Mouse (Mus musculus) ES-E14 (cell line): ENCODE results near the gene Spns2. TPM values are rescaled to one million over a fixed set of nuclear protein-coding genes. Genes with fewer than 3 reads are reported as not detected.
A peak's percentile ranks its signal among the peaks of the same experiment; 100 is the strongest.

Source experiments
- DNase-seq: peaks from one replicate; pipeline ENCODE4 v3.0.0-alpha.2; 2013; ENCODE audit warnings: low read depth, low spot score
- H3K27ac ChIP-seq: 2 replicates; pipeline ENCODE4 v1.5.1; 2012; ENCODE audit warnings: low read depth, mild to moderate bottlenecking, low read length, moderate library complexity, mixed read lengths; ENCODE audit not compliant: poor library complexity, insufficient read depth, severe bottlenecking
- H3K36me3 ChIP-seq: 2 replicates; pipeline ENCODE4 v1.6.1; 2012; ENCODE audit warnings: mild to moderate bottlenecking, low read length, moderate library complexity, mixed read lengths; ENCODE audit not compliant: control insufficient read depth, poor library complexity, insufficient read depth, severe bottlenecking
- H3K4me1 ChIP-seq, 2 experiments: fragments of 150-350 bp in 1 of 2; sonication (generic) in 1 of 2; 2 replicates each; pipeline ENCODE4 v1.6.1; 2012; ENCODE audit warnings: low read length in 2 of 2, mild to moderate bottlenecking in 1 of 2, mixed read lengths in 1 of 2; ENCODE audit not compliant: control insufficient read depth in 2 of 2, insufficient read depth in 2 of 2, poor library complexity in 1 of 2
- H3K4me3 ChIP-seq, 2 experiments: fragments of 150-350 bp in 1 of 2; sonication (generic) in 1 of 2; 2 replicates each; pipeline ENCODE4 v1.5.1; 2012; ENCODE audit warnings: low read length in 2 of 2, low read depth in 1 of 2, mild to moderate bottlenecking in 1 of 2, mixed read lengths in 1 of 2; ENCODE audit not compliant: insufficient read depth in 1 of 2, poor library complexity in 1 of 2, severe bottlenecking in 1 of 2
- H3K9ac ChIP-seq: 2 replicates; pipeline ENCODE4 v1.6.1; 2012; ENCODE audit warnings: low read depth, mild to moderate bottlenecking, low read length, mixed read lengths; ENCODE audit not compliant: poor library complexity, insufficient read depth, severe bottlenecking
- H3K9me3 ChIP-seq: fragments of 150-350 bp; sonication (generic); 2 replicates; pipeline ENCODE4 v1.6.1; 2012; ENCODE audit warnings: low read depth, mild to moderate bottlenecking, low read length; ENCODE audit not compliant: control insufficient read depth, insufficient read depth
- CHD2 ChIP-seq: IDR thresholded peaks from 2 replicates; pipeline ENCODE4 v1.6.1; 2014; ENCODE audit warnings: mild to moderate bottlenecking, low read depth, low read length, inconsistent platforms
- HCFC1 ChIP-seq: IDR thresholded peaks from 2 replicates; pipeline ENCODE4 v1.6.1; 2012; ENCODE audit warnings: low read length, inconsistent platforms, borderline replicate concordance; ENCODE audit not compliant: insufficient read depth
- MAFK ChIP-seq: IDR thresholded peaks from 2 replicates; pipeline ENCODE4 v1.6.1; 2014; ENCODE audit warnings: mild to moderate bottlenecking, low read depth, low read length, inconsistent platforms; ENCODE audit not compliant: insufficient read depth
- ZC3H11A ChIP-seq: IDR thresholded peaks from 2 replicates; pipeline ENCODE4 v1.6.1; 2012; ENCODE audit warnings: low read depth, mild to moderate bottlenecking, inconsistent platforms, low read length, borderline replicate concordance
- ZNF384 ChIP-seq: IDR thresholded peaks from 2 replicates; pipeline ENCODE4 v1.6.1; 2012; ENCODE audit warnings: low read depth, low read length, inconsistent platforms
- in situ Hi-C, 2 experiments: fragments of 600-800 bp; cut with MboI; formaldehyde crosslinking; loops; one replicate each; pipeline ENCODE4 v1.15.1; 2025; ENCODE audit warnings: low sequenced_read_pairs in 2 of 2, inconsistent platforms in 1 of 2; ENCODE audit not compliant: unreplicated experiment in 2 of 2
- total RNA-seq: library from RNA; depleted of rRNA; stranded (reverse); fragments of 300-350 nt; gene quantifications from 2 replicates; pipeline ENCODE4 v1.2.3, GENCODE M21; 2012

Gene Spns2
- total RNA-seq, 1 experiment, result 2.4 TPM

DNA sequence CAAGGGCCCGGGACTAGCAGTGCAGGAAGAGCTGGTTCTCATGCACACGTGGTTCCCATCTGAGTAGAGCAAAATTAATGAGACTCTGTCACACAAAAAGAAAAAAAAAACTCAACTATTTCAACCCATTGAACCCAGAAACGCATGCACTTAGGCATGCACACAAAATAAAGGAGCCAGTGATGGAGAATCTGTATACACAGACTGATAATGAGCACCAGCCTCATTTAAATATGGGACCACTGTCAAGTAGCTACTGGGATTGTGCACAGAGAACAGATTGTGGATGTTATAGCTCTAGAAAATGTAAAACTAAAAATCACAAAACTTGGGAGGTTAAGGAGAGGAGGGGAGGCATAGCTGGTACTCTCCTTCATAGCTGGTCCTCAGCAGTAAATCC lies 25.3 kb upstream of the Spns2 start:
- Histone ChIP-seq H3K4me3 (no peak overlapping the region), H3K27ac (no peak overlapping the region), H3K4me1 (no peaks in the 10 kb centered on the region; a peak in 1 of 4 replicates), H3K9ac (no peak overlapping the region), H3K36me3 (no peaks in the 10 kb centered on the region), H3K9me3 (no peaks in the 10 kb centered on the region)
- no peak for DNase-seq
- in situ Hi-C loops, result no loop called here
- no peak for TF ChIP-seq MAFK
- no peak for TF ChIP-seq CHD2
- no peak for TF ChIP-seq HCFC1
- no peak for TF ChIP-seq ZNF384

DNA sequence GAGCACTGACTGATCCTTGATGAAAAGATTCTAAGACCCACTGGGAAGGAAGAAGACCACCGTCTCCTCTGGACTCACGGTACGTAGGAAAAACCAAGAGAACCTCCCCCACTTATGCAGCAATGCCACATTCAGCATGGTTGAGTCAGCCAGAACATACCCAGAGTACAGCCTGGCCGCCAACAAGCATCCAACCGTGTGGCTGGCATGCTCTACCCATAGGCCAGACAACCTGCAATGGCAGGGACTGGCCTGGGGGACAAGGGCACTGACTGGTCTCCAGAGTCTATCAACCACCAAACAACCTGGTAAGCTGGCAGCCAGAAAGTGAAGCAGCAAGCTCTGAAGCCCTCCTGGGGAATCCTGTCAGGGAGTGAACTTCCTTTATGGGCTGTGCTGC lies 18.9 kb upstream of the Spns2 start:
- no peak for DNase-seq
- H3K36me3 ChIP-seq, result no peaks in the 10 kb centered on the region
- H3K4me3 ChIP-seq, result no peak overlapping the region
- no peak overlapping the region for H3K27ac ChIP-seq
- no peaks in the 10 kb centered on the region for H3K4me1 ChIP-seq
- in situ Hi-C loops, result no loop called here
- H3K9ac ChIP-seq, result no peak overlapping the region
- no peaks in the 10 kb centered on the region for H3K9me3 ChIP-seq
- no peak for TF ChIP-seq MAFK
- no peak for TF ChIP-seq ZC3H11A
- no peak for TF ChIP-seq CHD2
- TF ChIP-seq ZNF384, result no peak
- no peak for TF ChIP-seq HCFC1

DNA sequence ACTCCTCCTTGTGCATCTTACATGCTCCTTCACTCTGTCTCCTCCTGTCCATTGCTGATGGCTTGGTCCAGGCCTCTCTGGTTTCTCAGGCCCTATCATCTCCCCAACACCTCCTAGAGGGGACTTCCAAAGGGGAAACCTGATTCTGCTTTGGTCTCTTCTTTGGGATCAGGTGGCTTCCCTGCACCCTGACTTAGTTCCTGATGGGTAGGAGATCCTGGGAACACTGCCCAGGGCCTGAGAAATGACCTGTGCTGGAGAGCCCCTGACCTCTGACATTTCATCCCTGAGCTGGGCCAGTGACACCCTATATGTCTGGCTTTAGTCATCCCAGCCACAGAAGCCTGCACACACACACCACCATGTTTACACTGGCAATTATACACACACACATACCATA lies 17.9 kb upstream of the Spns2 start:
- Histone ChIP-seq H3K4me1 (peaks cover 0 to 3% of the 10 kb centered on the region in 2 experiments; a peak in 1 of 4 replicates), H3K9ac (no peak overlapping the region), H3K4me3 (no peak overlapping the region), H3K36me3 (no peaks in the 10 kb centered on the region), H3K9me3 (no peaks in the 10 kb centered on the region), H3K27ac (peak overlapping the region; percentile 25; the same call in 1 of the 2 replicates)
- no peak for DNase-seq
- no peak for TF ChIP-seq ZC3H11A
- TF ChIP-seq MAFK, result no peak
- no peak for TF ChIP-seq CHD2
- TF ChIP-seq HCFC1, result no peak
- TF ChIP-seq ZNF384, result no peak
- in situ Hi-C loops, result no loop called here

DNA sequence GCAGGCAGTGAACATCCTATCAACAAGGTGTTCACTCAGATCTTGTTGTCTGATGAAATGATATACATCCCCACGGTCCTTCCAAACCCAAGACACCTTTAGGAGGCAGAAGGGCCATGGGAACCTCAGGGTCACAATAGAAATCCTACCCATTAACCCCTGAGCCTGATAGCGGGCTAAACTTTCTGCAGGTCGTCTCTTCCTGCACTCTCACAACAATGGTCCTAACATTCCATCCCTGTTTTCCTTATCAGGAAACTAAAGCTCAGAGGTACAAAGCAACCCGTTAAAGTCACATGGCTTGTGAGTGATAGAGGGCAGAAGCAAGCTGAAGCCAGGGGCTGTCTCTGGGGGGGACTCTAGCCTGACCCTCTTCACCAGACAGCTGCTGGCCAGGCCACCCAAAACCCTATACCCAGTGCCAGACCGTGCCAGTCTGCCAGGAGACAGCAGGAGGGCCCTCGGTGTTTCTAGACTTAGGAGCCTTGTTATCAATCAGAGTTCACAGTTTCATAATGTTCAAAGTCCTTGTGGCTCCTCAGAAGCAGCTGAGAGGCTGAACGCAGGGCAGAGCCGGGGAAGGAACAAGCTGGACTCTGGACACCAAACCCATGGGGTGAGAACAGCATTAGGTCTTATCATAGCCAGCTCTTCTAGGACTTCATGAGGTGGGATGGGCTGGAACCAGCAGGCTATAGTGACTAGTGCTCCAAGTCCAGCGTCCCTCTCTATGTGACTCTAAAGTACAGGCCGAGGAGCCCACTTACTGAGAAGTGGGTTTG lies 14.5 kb upstream of the Spns2 start:
- no peaks in the 10 kb centered on the region for H3K9me3 ChIP-seq
- no peak overlapping the region for H3K4me3 ChIP-seq
- no peak overlapping the region for H3K27ac ChIP-seq
- TF ChIP-seq CHD2 (no peak), MAFK (no peak), ZNF384 (no peak), ZC3H11A (no peak), HCFC1 (no peak)
- H3K4me1 ChIP-seq, result peaks cover 0 to 3% of the 10 kb centered on the region in 2 experiments; a peak in 1 of 4 replicates
- H3K36me3 ChIP-seq, result no peaks in the 10 kb centered on the region
- in situ Hi-C loops, result no loop called here
- no peak overlapping the region for H3K9ac ChIP-seq
- DNase-seq, result no peak
